Mouse (Mus musculus) CH12F3 (cell line): ENCODE measurements around the gene Nhlh2.

Experiments used
- in situ Hi-C: fragments of 300-500 bp; cut with MboI; formaldehyde crosslinking; loops from 2 replicates; pipeline ENCODE4 v1.14.3; 2020; ENCODE audit warnings: low sequenced_read_pairs

Gene Nhlh2

DNA sequence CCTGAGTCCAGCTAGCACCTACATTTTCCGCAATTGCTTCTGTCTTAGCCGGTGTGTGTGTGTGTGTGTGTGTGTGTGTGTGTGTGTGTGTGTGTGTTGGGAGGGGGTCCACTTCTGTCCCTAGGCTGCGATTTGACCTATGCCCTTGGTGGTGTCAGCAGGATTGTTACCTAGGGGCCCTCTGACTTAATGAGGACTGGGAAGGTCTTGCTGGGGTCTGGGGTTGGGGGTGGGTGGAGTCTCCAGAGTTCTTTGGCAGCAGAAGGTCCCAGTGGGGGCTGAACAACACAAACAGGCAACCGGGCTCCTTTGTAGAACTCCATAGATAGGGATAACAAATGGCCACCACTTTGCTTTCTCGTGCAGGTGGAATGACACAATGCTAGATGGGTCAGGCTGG, 14.0 kb downstream of the Nhlh2 start:
- in situ Hi-C loops = no loop called here

DNA sequence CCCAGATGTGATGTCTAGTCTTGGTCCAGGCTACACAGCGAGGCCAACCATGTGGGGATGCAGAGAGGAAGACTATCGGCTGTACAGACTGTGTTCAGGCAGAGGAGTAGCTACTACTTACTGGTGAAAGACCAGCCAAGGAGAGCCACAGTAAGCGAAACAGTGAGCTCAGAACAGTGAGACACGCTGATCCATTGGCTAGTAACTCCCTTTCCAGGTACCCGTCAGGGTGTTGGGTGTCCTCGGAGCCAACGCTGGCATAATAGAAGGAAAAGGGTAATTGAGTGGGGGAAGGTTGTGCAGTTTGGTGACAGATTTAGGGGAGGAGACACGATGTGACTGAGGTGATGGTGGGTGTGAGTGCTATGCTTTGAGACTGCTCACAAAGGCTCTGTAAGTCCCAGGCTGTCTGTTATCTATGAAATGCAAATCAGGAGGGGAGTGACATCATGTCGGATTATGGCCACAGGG, 15.1 kb downstream of the Nhlh2 start:
- in situ Hi-C loops = no loop called here

DNA sequence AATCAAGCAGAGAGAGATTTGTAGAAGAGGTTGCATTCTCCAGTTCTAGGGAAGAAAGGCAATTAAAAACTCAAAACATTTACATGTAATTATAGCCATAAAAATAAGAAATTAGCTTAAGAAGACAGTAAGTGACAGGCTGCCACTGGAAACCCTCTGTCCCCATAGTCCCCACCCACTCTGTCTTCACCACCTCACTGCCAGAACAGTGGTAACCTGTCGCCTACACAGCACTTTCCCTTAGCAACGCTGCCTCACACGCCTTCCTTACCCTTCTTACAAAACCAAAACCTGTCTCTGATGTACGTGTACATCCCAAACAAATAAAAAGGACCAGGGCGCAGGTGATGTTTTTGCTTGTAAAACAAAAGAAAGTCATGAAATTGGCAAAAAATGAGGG, 15.8 kb downstream of the Nhlh2 start:
- in situ Hi-C loops = no loop called here

DNA sequence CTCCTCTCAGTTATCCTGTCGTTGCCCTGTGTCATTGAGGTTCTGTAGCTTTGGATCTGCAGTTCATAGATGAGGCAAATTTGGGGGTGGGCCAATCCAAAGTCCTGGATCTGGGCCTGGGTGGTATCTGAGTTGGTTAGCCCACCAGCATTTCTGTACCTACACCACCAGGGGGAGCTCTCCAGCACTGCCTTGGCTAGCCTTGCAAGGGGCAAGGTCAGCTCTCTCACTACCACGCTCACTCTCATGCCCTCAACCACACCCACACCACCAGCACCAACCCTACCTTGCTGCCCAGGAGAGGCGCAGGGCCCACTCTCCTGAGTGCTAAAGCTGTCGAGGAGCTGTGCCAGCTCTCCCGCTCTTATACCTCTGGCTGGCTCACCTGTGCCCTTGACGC, 18.0 kb downstream of the Nhlh2 start:
- in situ Hi-C loops = no loop called here

DNA sequence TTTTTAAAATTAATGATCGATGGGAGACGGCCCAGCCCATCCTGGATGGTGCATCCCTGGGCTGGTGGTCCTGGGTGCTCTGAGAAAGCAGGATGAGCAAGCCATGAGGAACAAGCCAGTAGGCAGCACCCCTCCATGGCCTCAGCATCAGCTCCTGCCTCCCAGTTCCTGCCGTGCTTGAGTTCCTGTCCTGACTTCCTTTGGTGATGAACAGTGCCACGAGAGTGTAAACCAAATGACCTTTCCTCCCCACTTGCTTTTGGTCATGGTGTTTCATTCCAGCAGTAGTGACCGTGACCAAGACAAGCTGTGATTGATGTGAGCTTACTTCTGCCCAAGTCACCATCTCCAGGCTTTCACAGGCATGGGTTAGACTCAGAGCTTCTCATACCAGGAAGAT, 27.9 kb downstream of the Nhlh2 start:
- in situ Hi-C loops = no loop called here

DNA sequence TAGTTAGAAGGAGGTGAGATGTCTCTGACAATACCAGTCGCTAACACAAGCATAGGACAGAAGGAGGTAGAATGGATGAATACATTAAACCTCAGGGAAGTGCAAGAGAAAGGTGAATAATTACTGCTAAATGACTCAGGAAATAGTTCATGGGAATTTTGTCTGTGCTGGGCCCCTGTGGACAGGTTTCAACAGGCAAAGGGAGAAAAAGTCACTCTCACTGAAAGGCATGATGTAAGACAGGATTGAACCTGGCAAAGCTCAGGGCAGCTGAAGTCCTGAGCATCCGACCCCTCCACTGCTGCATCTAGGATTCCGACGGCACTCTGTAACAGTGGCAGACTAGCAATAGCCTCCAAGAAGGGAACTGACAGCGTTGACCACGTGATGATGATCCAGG, 28.7 kb downstream of the Nhlh2 start:
- in situ Hi-C loops = no loop called here

DNA sequence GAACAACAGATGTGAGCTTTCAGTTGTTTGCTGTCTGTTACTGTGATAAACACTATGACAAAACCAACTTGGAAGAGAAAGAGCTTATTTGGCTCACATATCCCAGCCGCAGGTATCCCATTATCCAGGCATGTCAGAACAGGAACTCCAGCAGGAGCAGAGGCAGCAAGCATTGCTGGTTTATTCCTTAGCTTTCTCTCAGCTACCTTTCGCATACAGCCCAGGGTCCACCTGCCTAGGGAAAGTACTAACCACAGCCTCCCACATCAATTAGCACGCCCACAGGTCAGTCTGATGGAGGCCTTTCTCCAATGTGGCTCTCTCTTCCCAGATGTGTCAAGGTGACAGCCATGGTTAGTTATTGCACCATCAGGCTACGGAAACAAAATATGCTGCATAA, 31.8 kb downstream of the Nhlh2 start:
- in situ Hi-C loops = no loop called here

DNA sequence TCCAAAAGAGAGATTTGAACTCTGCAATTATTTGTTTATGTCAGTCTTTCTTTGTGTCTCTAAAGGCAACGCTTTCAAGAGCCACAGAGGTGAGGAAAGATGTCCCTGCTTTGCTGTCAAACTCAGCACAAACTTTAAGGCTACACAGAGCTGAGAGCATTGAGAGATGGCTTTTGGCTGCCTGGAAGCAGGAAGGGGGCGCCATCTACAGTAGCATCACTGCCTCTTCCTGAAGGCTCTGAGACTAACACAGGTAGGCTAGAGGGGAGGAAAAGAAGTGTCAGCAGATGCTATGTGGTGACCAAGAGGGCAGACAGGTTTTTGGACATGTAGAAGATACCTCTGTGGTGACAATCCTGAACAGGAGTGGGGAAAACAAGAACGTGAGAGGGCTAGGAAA, 35.2 kb downstream of the Nhlh2 start:
- in situ Hi-C loops = no loop called here

DNA sequence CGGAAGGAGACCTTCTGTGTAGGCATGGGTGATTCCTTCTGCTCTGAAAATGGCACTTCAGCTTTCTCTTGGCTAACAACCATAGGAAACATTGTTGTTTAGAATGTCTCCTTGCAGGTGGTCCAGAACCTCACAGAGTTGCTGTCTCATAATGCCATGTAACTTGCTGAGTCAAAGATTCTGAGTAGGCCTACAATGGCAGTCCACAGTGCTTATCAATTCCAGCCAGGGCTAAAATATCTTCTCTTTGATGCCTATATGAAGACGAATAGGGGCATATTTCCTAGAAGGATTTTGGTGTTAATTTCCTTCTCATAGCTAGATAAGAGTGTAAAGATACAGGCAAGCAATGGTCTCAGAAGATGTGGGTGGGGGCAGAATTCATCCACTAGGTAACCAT, 37.7 kb downstream of the Nhlh2 start:
- in situ Hi-C loops = no loop called here

DNA sequence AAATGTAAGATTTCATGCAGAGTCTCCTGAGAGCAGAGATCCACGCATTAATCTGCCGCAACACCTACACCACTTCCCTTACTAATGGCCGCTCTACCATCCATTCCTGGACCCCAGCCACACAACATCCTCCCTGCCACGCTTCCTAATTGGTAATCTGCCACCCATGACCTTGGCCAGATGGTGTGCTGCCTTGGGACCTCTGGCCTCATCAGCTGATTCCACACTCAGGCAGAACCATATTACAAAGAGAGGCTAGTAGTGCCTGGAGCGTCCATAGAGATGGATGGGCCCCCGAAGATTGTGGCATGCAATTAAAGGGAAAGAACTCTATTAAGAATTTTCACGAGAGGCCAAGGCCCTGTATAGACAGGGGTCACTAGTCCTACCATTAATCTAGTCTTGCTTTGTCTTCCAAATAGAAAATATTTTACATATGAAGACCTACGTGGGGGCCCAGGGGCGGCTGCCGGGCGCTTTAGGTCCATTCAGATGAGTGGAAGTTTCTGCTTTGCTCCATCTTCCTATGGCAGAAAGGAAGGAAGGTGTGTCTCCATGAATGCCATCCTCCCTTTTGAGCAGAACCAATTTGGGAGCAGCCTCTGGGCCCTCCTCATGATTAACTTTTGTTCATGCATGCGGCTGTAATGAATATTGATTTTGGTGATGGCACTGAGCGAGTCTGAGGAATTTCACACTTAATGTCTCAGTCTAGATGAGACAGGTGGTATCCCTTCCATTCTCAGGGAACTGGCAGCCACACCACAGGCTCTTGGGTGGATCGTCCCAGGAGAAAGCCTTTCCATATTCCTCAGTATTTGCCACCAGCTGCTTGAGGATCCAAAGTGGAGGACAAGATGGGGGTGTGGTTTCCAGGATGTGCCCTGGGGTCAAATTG, 39.6 kb downstream of the Nhlh2 start:
- in situ Hi-C loops = no loop called here

DNA sequence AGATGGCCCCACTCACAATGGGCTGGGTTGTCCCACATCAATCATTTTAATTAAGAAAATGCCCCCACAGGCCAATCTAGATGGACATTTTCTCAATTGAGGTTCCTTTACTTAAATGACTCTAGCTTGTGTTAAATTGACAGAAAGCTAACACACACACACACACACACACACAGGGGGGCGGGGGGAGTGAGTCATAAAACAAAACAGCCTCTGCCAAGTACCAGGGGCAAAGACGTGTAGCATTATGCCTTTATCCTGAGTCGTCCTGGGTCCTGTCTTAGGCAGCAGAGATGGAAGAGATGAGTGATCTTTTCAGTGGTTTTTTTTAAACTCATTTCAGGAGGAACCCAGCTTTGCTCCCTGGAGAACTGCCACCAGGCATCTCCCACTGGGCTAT, 42.2 kb downstream of the Nhlh2 start:
- in situ Hi-C loops = no loop called here

DNA sequence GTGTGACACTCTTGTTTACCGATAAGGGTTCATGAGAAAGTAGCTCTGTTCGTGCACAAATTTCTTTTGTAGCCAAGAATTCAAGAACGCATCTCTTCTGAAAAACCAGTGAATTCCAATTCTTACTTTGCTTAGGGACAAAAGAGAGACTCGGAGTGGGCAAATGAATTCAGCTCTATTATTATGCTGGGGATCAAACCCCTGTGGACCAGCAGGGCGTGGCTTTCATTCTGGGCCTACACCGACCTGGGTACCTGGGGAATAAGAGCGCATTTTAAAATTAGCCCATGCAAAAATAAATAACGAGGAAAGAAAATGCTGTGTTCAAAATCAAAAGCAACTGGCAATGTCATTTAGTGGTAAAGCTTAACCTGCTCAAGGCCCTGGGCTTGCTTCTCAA, 43.4 kb downstream of the Nhlh2 start:
- in situ Hi-C loops = no loop called here

DNA sequence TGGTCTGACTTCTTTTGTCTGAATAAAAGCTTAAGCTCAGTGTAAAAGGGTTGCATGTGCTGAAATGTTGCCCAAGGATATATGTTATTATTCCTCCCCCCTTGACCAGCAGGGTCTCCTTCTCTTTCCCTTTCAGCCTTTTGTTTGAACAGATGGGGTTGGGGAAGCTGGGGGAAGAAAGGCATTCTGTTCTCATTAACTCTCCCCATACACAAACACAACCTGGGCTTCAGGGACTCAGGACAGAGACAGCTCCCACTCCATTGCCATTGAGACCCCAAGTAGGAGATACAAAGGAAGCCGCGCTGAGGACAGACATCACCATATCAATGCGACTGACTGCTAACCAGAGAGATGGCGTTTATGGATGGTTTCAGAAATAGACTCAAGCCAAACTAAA, 46.0 kb downstream of the Nhlh2 start:
- in situ Hi-C loops = no loop called here

DNA sequence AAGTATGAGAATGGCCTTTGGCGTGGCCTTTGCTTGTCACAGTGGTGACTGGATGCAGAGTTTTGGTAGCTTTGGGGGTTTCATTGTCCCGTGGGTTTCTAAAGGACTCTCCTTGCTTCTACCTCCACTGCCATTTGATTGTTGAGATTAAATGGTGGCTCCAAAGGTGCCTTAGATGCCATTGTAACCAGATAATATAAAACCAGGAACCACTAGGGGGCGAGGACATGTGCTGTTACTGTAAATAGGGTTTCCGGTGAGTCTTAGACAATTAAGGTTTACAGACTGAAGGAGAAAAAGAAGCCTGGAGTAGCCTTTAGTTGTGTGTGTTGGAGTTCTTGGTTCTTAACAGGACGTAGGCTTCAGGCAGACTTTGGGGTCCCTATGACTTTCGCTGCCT, 50.2 kb downstream of the Nhlh2 start:
- in situ Hi-C loops = no loop called here

DNA sequence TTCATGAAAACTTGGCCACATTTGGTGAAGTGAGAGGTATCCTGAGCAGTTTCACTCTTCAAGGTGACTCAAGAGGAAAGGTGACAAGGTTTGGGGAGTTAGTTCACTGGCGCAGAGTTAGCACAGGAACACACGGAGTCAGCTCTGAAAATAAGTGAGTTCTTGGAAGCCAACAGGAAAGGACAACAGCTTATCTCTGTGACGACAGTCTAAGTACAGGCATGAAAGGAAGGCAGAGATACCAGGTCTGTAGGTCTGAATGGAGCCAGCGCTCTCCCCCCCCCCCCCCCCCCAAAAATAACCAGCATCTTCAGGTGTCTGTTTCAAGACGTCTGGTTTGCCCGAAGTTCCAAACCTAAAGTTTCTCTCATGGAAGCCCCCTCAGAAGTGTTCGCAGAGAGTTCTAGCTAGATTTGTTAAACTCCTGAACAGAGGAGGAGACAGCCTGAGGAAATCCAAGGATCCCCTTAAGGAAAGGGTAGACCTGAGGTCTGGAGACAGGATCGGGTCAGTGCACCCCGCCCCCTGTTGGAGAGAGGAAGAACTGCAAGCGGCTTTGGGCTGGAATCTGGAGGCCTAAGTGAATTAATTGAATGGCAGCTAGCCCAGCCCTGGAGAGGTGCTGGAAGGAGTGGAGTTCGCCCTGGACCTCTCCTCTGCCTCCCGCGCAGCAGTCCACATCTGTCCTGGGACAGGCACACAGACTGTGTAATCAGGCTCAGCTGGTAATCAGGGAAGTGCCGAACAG, 52.2 kb downstream of the Nhlh2 start:
- in situ Hi-C loops = no loop called here

DNA sequence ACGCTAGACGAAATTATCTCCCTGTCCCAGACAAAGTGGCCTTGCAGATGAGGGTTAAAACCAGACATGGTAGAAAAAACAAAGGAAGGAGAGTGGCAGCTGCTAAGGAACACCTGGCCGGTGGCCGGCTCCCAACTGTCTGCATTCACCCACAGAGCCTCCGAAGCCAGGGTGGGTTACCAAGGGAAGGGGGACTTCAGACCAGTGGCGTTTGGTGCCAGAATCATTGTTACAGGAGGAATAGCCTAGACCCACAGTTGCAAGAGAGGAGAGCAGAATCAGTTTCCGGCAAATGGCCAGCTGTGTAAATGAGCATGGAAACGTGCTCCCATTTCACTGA, 52.8 kb downstream of the Nhlh2 start:
- in situ Hi-C loops = no loop called here

DNA sequence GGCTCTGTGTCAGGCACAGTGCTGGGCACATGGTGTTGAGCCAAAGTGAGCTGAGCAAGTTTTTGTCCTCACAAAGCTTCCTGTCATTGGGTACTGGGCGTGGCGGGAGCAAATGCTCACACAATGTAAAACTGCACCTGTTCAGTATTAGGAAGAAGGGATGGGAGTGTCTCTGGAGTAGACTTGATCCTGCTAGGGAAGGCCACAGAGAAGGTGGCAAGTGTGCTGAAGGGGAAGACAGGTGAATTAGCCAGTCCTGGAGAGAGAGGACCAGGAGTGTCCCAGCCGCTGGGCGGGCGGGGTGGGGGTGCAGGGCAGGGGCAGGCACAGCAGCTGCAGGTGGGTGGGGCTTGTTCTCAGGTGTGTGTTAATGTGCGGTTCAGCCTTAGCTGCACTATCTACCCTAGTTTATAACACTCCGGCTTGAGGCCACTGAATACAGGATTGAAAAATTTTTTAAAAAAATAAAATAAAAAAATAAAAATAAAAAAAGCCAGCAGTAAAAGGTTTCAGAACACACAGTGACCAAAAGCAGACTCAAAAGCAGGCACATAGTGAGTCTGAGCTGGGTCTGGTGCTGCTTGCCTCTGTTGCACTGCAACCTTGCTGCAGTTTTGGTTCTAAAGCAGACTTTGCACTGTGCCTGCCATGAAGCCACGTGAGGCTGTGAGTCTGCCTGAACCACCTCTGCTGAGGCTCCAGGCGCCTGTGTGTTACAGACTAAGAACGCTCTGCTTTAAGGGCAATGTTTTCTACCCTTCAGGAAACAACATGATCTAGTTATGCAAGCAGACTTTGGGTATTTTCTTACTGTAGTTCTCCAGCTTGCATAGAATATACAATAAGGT, 53.6 kb downstream of the Nhlh2 start:
- in situ Hi-C loops = no loop called here

DNA sequence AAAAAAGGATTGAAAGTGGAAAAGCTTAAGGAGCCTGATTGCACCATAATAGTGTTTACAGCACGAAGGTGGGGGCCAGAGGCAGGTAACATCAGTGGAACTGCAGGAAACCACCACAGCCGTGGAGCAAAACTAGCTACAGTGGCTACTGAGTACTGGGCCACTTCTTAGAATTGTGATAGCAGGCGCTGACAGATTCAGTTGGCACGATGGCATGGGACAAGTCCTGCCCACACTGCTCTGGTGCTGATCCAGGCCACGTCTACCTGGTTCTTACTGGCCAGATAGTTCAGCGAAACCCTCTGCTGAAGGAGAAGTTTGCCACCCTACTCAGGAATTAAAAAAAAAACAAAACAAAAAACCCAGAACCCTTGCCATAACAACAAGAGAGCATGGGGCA, 54.7 kb downstream of the Nhlh2 start:
- in situ Hi-C loops = no loop called here
